Mouse (Mus musculus): ENCODE data around the gene Bace1. TPM values are rescaled to one million over a fixed set of nuclear protein-coding genes. Genes with fewer than 3 reads are reported as not detected.

Gene Bace1
- polyA plus RNA-seq, 1 experiment from 2014 or later = 20.8 TPM

DNA sequence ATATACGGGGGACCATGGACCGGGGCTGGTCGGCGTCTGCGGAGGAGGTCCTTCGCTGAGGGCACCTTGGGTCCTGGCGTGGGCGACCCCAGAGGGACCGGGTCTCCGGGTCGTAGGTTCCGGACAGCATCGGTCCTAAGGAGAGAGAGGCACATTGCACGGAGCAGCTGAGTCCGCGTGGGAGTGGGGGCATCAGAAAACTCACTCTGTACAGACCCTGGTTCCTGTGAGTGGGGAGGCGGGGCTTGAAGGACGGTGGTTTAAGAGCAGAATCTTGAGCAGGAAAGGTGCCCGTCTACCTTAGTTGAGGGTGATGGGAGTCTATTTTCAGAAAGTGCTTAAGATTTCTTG is 68.7 kb downstream of the Bace1 start:
- peak overlapping the region; percentile 77 for H3K4me2 ChIP-seq (replicated peaks)
- WGBS = under 1% methylated on average over 19 of the region's 19 CpGs
- H3K27ac ChIP-seq = peak overlapping the region; percentile 97
- H3K36me3 ChIP-seq = peaks cover 20% of the 10 kb centered on the region
- no peaks in the 10 kb centered on the region for H3K9me3 ChIP-seq
- peak overlapping the region; percentile 93 for H3K9ac ChIP-seq
- no peaks in the 10 kb centered on the region for H3K27me3 ChIP-seq (replicated peaks)
- peak overlapping the region; percentile 96 for H3K4me3 ChIP-seq (replicated peaks)
- ATAC-seq = peak; percentile 44
- peaks cover 15% of the 10 kb centered on the region for H3K4me1 ChIP-seq (replicated peaks)

DNA sequence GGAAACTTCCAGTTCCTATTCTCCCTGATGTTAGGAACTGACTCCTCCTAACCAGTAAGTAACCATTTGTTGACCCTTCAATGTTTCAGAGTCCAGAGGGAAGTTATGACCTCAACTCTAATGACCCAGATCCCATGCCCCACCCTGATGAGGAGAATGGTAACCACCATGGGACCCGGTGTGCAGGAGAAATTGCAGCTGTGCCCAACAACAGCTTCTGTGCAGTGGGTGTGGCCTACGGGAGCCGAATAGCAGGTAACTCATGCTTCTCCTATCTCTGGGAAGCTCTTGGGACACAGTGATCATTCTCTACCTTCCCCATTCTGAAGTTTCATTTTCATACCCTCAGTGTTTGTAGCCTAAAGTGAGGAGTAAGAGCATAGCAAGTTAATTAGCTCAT is 72.6 kb downstream of the Bace1 start:
- 83% methylated on average over 3 of the region's 3 CpGs for WGBS
- Histone ChIP-seq H3K27ac (no peak overlapping the region), H3K4me2 (replicated peaks) (no peak overlapping the region), H3K4me3 (replicated peaks) (no peak overlapping the region), H3K4me1 (replicated peaks) (peaks cover 11% of the 10 kb centered on the region), H3K9me3 (no peaks in the 10 kb centered on the region), H3K9ac (no peak overlapping the region), H3K27me3 (replicated peaks) (no peaks in the 10 kb centered on the region), H3K36me3 (peaks cover 31% of the 10 kb centered on the region)
- no peak for ATAC-seq

DNA sequence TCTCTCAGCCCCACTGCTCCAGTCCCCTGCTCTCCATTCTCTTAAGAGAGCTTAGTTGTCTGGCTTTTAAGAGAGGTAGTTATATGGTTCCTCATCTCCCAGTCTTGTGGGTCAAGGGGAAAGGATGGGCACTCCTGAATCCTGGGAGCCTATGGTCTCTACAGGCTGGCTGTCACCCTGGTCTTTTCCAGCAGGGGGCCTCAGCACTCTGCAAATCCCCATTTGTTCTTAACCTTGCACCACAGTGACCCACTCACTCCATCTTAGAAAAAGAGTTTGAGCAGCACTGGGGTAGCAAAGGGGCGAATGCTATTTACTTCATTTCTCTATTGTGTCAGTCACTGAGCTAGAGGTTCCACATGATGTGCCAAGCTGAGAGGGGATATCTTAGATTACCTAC is 73.3 kb downstream of the Bace1 start:
- H3K9me3 ChIP-seq = no peaks in the 10 kb centered on the region
- no peak overlapping the region for H3K4me3 ChIP-seq (replicated peaks)
- ATAC-seq = no peak
- H3K27me3 ChIP-seq (replicated peaks) = no peaks in the 10 kb centered on the region
- H3K36me3 ChIP-seq = peaks cover 34% of the 10 kb centered on the region
- peaks cover 11% of the 10 kb centered on the region for H3K4me1 ChIP-seq (replicated peaks)
- H3K4me2 ChIP-seq (replicated peaks) = no peak overlapping the region
- no peak overlapping the region for H3K27ac ChIP-seq
- 62% methylated on average over 1 of the region's 1 CpGs for WGBS
- no peak overlapping the region for H3K9ac ChIP-seq

Other genes with a start within 250 kb of the Bace1 start
- 21.1 and 24.9 TPM in 2 replicates for gene Cep164, start 9.9 kb upstream of the Bace1 start, polyA plus RNA-seq (2015; fragmentation: Nextera tagmentation; extraction: Ambion mirVana)
- gene Pcsk7, start 67.9 kb downstream of the Bace1 start, polyA plus RNA-seq (2015; fragmentation: Nextera tagmentation; extraction: Ambion mirVana) = 18.5 and 20.2 TPM in 2 replicates
- gene Rnf214, start 68.3 kb downstream of the Bace1 start, polyA plus RNA-seq (2015; fragmentation: Nextera tagmentation; extraction: Ambion mirVana) = 36.2 and 36.9 TPM in 2 replicates
- gene Tagln, start 97.5 kb downstream of the Bace1 start, polyA plus RNA-seq (2015; fragmentation: Nextera tagmentation; extraction: Ambion mirVana) = 304 and 345 TPM in 2 replicates
- 36.3 and 39.6 TPM in 2 replicates for gene Sidt2, start 116.7 kb downstream of the Bace1 start, polyA plus RNA-seq (2015; fragmentation: Nextera tagmentation; extraction: Ambion mirVana)
- 137 and 141 TPM in 2 replicates for gene Pafah1b2, start 174.1 kb downstream of the Bace1 start, polyA plus RNA-seq (2015; fragmentation: Nextera tagmentation; extraction: Ambion mirVana)
- 12.4 and 13.2 TPM in 2 replicates for gene Sik3, start 174.2 kb downstream of the Bace1 start, polyA plus RNA-seq (2015; fragmentation: Nextera tagmentation; extraction: Ambion mirVana)